Mouse (Mus musculus): ENCODE data around the gene Ppip5k2. TPM values are rescaled to one million over a fixed set of nuclear protein-coding genes. Genes with fewer than 3 reads are reported as not detected.

Gene Ppip5k2
- polyA plus RNA-seq, 1 experiment from 2014 or later, result 11.1 TPM

GRCm38 (mm10) chr1:97672849-97673248, 97.4 kb downstream of the Ppip5k2 start:
- Histone ChIP-seq H3K9ac (ENCODE audit: low read length) (no peak overlapping the region), H3K4me2 (replicated peaks; ENCODE audit: low read depth) (no peak overlapping the region), H3K4me3 (ENCODE audit: low read depth, low read length) (no peak overlapping the region), H3K27ac (replicated peaks) (no peak overlapping the region), H3K27me3 (ENCODE audit: control insufficient read depth, insufficient read depth, low read length) (no peaks in the 10 kb centered on the region), H3K9me3 (ENCODE audit: control insufficient read depth, low read length) (no peaks in the 10 kb centered on the region), H3K4me1 (replicated peaks; ENCODE audit: control insufficient read depth, insufficient read depth) (no peaks in the 10 kb centered on the region), H3K36me3 (ENCODE audit: control insufficient read depth, insufficient read depth, low read length) (no peaks in the 10 kb centered on the region)
- TF ChIP-seq CTCF (IDR thresholded peaks at IDR 0.05; ENCODE audit: low read depth), result no peak
- no peak for TF ChIP-seq EP300 (optimal IDR thresholded peaks at IDR 0.05)
- WGBS, result 30% methylated on average over 2 of the region's 2 CpGs
- ATAC-seq (ENCODE audit: low FRiP score, low TSS enrichment) (no peak), DNase-seq (ENCODE audit: low spot score) (no peak)

- ATAC-seq (ENCODE audit: low FRiP score, low TSS enrichment) (no peak), DNase-seq (ENCODE audit: low spot score) (no peak)
- no peaks in the 10 kb centered on the region for H3K36me3 ChIP-seq (ENCODE audit: control insufficient read depth, insufficient read depth, low read length)
- no peak overlapping the region for H3K9ac ChIP-seq (ENCODE audit: low read length)
- no peak overlapping the region for H3K27ac ChIP-seq (replicated peaks)
- no peaks in the 10 kb centered on the region for H3K9me3 ChIP-seq (ENCODE audit: control insufficient read depth, low read length)
- no peaks in the 10 kb centered on the region for H3K27me3 ChIP-seq (ENCODE audit: control insufficient read depth, insufficient read depth, low read length)
- 100% methylated on average over 1 of the region's 1 CpGs for WGBS
- TF ChIP-seq CTCF (IDR thresholded peaks at IDR 0.05; ENCODE audit: low read depth), result no peak
- TF ChIP-seq EP300 (optimal IDR thresholded peaks at IDR 0.05), result no peak
- H3K4me3 ChIP-seq (ENCODE audit: low read depth, low read length), result no peak overlapping the region
- no peaks in the 10 kb centered on the region for H3K4me1 ChIP-seq (replicated peaks; ENCODE audit: control insufficient read depth, insufficient read depth)
- H3K4me2 ChIP-seq (replicated peaks; ENCODE audit: low read depth), result no peak overlapping the region
Measured at GRCm38 (mm10) chr1:97667288-97667687, 102.9 kb downstream of the Ppip5k2 start.

GRCm38 (mm10) chr1:97662324-97662723, 107.9 kb downstream of the Ppip5k2 start:
- Histone ChIP-seq H3K4me2 (replicated peaks; ENCODE audit: low read depth) (peak overlapping the region; percentile 96), H3K4me1 (replicated peaks; ENCODE audit: control insufficient read depth, insufficient read depth) (0 out of 2 replicates have a peak, but pooled peaks cover 2% of the 10 kb centered on the region), H3K36me3 (ENCODE audit: control insufficient read depth, insufficient read depth, low read length) (no peaks in the 10 kb centered on the region), H3K27ac (replicated peaks) (peak overlapping the region; percentile 89), H3K9me3 (ENCODE audit: control insufficient read depth, low read length) (no peaks in the 10 kb centered on the region), H3K27me3 (ENCODE audit: control insufficient read depth, insufficient read depth, low read length) (no peaks in the 10 kb centered on the region), H3K9ac (ENCODE audit: low read length) (peak overlapping the region; percentile 75), H3K4me3 (ENCODE audit: low read depth, low read length) (peak overlapping the region; percentile 85)
- 21% methylated on average over 7 of the region's 7 CpGs for WGBS
- DNase-seq (ENCODE audit: low spot score) (no peak), ATAC-seq (ENCODE audit: low FRiP score, low TSS enrichment) (peak; percentile 25; the same call in 1 of the 2 replicates)
- no peak for TF ChIP-seq CTCF (IDR thresholded peaks at IDR 0.05; ENCODE audit: low read depth)
- no peak for TF ChIP-seq EP300 (optimal IDR thresholded peaks at IDR 0.05)

GRCm38 (mm10) chr1:97661406-97662241, 108.6 kb downstream of the Ppip5k2 start, which contains the start of gene D1Ertd622e:
TSS of gene D1Ertd622e (minus strand) at chr1:97662074.
- Histone ChIP-seq H3K9me3 (ENCODE audit: control insufficient read depth, low read length) (no peaks in the 10 kb centered on the region), H3K27ac (replicated peaks) (peak within 1 kb of the TSS; percentile 89), H3K27me3 (ENCODE audit: control insufficient read depth, insufficient read depth, low read length) (no peaks in the 10 kb centered on the region), H3K36me3 (ENCODE audit: control insufficient read depth, insufficient read depth, low read length) (no peaks in the 10 kb centered on the region), H3K4me1 (replicated peaks; ENCODE audit: control insufficient read depth, insufficient read depth) (0 out of 2 replicates have a peak, but pooled peaks cover 2% of the 10 kb centered on the region), H3K9ac (ENCODE audit: low read length) (peak within 1 kb of the TSS; percentile 75), H3K4me3 (ENCODE audit: low read depth, low read length) (peak within 1 kb of the TSS; percentile 85), H3K4me2 (replicated peaks; ENCODE audit: low read depth) (peak within 1 kb of the TSS; percentile 96)
- ATAC-seq (ENCODE audit: low FRiP score, low TSS enrichment), result peak; percentile 93
- peak; percentile 88 for DNase-seq (ENCODE audit: low spot score)
- TF ChIP-seq EP300 (optimal IDR thresholded peaks at IDR 0.05), result no peak
- 0 out of 2 replicates have a peak, but pooled peaks have one; percentile 1 for TF ChIP-seq CTCF (IDR thresholded peaks at IDR 0.05; ENCODE audit: low read depth)
- WGBS, result under 1% methylated on average over 62 of the region's 106 CpGs

GRCm38 (mm10) chr1:97660687-97661405, 109.4 kb downstream of the Ppip5k2 start:
- Histone ChIP-seq H3K9me3 (ENCODE audit: control insufficient read depth, low read length) (no peaks in the 10 kb centered on the region), H3K27ac (replicated peaks) (peak overlapping the region; percentile 89), H3K27me3 (ENCODE audit: control insufficient read depth, insufficient read depth, low read length) (no peaks in the 10 kb centered on the region), H3K4me3 (ENCODE audit: low read depth, low read length) (peak overlapping the region; percentile 85), H3K36me3 (ENCODE audit: control insufficient read depth, insufficient read depth, low read length) (no peaks in the 10 kb centered on the region), H3K9ac (ENCODE audit: low read length) (peak overlapping the region; percentile 75), H3K4me1 (replicated peaks; ENCODE audit: control insufficient read depth, insufficient read depth) (0 out of 2 replicates have a peak, but pooled peaks cover 2% of the 10 kb centered on the region), H3K4me2 (replicated peaks; ENCODE audit: low read depth) (peak overlapping the region; percentile 96)
- DNase-seq (ENCODE audit: low spot score), result peak; percentile 65
- peak; percentile 62 for ATAC-seq (ENCODE audit: low FRiP score, low TSS enrichment)
- TF ChIP-seq EP300 (optimal IDR thresholded peaks at IDR 0.05) (no peak), CTCF (IDR thresholded peaks at IDR 0.05; ENCODE audit: low read depth) (peak; percentile 38)
- under 1% methylated on average over 51 of the region's 93 CpGs for WGBS
